Mouse (Mus musculus): ENCODE measurements at regions not wholly inside any gene's neighbourhood (a gene's known extent, or its start where the extent isn't known, plus 50 kb on each side); places are given as distances from the start of the nearest gene placed in this dataset.

DNA sequence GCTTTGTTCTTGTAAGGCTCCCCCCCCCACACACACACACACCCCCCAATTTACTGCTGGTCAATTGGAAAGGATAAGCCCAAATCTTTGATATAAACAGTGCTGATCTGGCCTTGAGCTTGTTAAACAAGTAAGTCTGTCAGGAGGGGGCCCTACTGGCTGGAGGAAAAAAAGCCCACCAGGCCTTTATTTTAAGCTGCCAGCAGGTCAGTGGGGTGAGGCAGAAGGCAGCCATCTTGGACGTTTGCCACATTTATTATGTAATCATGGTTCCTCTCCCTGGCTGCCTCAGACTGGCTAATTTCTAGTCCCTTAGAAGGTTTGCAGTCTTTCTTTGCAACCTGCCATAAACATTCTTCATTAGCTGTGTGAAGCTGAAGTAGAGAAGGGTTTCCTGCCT lies 75.9 kb upstream of the Med14 start:
- TF ChIP-seq CTCF (conservative IDR thresholded peaks at IDR 0.05; ENCODE audit: insufficient read depth, insufficient read length, low read depth, low read length) (no peak), POLR2A (IDR thresholded peaks at IDR 0.05; ENCODE audit: low read depth, low read length) (no peak)

Measured in kidney, adult 2 months (tissue).